Mouse (Mus musculus) lung, adult 2 months (tissue): Measurements from ENCODE around the gene Clptm1l. TPM values are rescaled to one million over a fixed set of nuclear protein-coding genes. Genes with fewer than 3 reads are reported as not detected.

Source experiments
- DNase-seq: peaks from one replicate; pipeline ENCODE4 v3.0.0; 2022
- H3K4me1 ChIP-seq: fragments of 200-500 bp; 2 replicates; pipeline ENCODE4 v1.6.1; 2011; ENCODE audit warnings: low read length; ENCODE audit not compliant: control insufficient read depth, insufficient read depth
- H3K4me3 ChIP-seq: fragments of 200-500 bp; replicated peaks from 2 replicates; pipeline ENCODE3; 2011; ENCODE audit warnings: low read depth, mild to moderate bottlenecking, control low read depth, low read length; ENCODE audit errors: extremely low read depth
- CTCF ChIP-seq: fragments of 200-500 bp; IDR thresholded peaks from 2 replicates; pipeline ENCODE4 v1.5.1; 2011; ENCODE audit warnings: mild to moderate bottlenecking, low read length, control low read depth; ENCODE audit not compliant: insufficient read depth
- POLR2A ChIP-seq: fragments of 200-500 bp; IDR thresholded peaks from 2 replicates; pipeline ENCODE4 v1.6.1; 2011; ENCODE audit warnings: low read depth, mild to moderate bottlenecking, control low read depth, low read length, borderline replicate concordance; ENCODE audit errors: extremely low read depth
- WGBS: fragments of 180-500 bp; shearing (Covaris S2); methylation state at CpG from one replicate; pipeline ENCODE4 v1.1.7; 2018; 5-methylcytosine and 5-hydroxymethylcytosine counted together
- polyA plus RNA-seq: library from polyadenylated mRNA; depleted of rRNA; stranded (reverse); fragments of >200 nt; gene quantifications from 2 replicates; pipeline ENCODE4 v1.2.3, GENCODE M21; 2012; rRNA removed

Clptm1l gene
- polyA plus RNA-seq, 1 experiment: 115 TPM

- no peak for DNase-seq
- WGBS: 82% methylated on average over 3 of the region's 3 CpGs
- TF ChIP-seq POLR2A (no peak), CTCF (no peak)
- H3K4me3 ChIP-seq: no peak overlapping the region
- H3K4me1 ChIP-seq: no peaks in the 10 kb centered on the region
Observed at GRCm38 (mm10) chr13:73653266-73653665, 49.5 kb downstream of the Clptm1l start.

DNA sequence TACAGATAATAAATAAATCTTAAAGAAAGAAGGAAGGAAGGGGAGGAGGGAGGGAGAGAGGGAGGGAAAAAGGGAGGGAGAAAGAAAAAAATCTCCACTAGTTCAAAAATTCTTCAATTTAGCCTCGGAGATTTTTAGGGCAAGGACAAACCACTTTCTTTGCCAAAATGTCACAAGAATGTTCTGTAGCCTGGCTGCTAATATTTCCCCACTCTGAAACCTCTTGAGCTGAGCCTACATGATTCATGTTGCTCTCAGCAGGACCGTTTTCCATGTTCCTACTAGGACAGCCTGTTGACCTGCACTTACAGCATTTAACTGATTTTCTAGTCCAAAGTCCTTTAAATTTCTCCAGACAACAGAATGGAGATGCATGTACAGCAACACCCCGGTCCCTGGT lies 51.2 kb downstream of the Clptm1l start:
- TF ChIP-seq CTCF (no peak), POLR2A (no peak)
- Histone ChIP-seq H3K4me1 (no peaks in the 10 kb centered on the region), H3K4me3 (no peak overlapping the region)
- no peak for DNase-seq
- WGBS: 54% methylated on average over 3 of the region's 3 CpGs

GRCm38 (mm10) chr13:73658953-73659352 lies 55.1 kb downstream of the Clptm1l start:
- no peak overlapping the region for H3K4me3 ChIP-seq
- DNase-seq: no peak
- 36% methylated on average over 2 of the region's 2 CpGs for WGBS
- TF ChIP-seq CTCF: no peak
- no peak for TF ChIP-seq POLR2A
- H3K4me1 ChIP-seq: no peaks in the 10 kb centered on the region

GRCm38 (mm10) chr13:73660163-73660695 lies 56.4 kb downstream of the Clptm1l start:
- WGBS: 72% methylated on average over 2 of the region's 2 CpGs
- DNase-seq: no peak
- Histone ChIP-seq H3K4me1 (no peaks in the 10 kb centered on the region), H3K4me3 (no peak overlapping the region)
- TF ChIP-seq POLR2A (no peak), CTCF (no peak)

Other genes starting within 250 kb of the Clptm1l start
- gene Lpcat1, start 136.8 kb upstream of the Clptm1l start, polyA plus RNA-seq: 408 and 425 TPM in 2 replicates
- gene Slc6a3, start 67.3 kb upstream of the Clptm1l start, polyA plus RNA-seq: 0.10 and 0.12 TPM in 2 replicates
- gene Tert, start 22.9 kb downstream of the Clptm1l start, polyA plus RNA-seq: 1.5 and 2.4 TPM in 2 replicates
- gene Slc6a18, start 74.0 kb downstream of the Clptm1l start, polyA plus RNA-seq: 0.10 TPM in 1 of 2 replicates, not detected in the other
- 0.18 and 8.8 TPM in 2 replicates for gene Slc6a19, start 100.9 kb downstream of the Clptm1l start, polyA plus RNA-seq
- 60.0 and 69.9 TPM in 2 replicates for gene Slc12a7, start 129.1 kb downstream of the Clptm1l start, polyA plus RNA-seq
- gene Nkd2, start 243.6 kb downstream of the Clptm1l start, polyA plus RNA-seq: 12.1 and 14.2 TPM in 2 replicates